Mouse (Mus musculus): Measurements from ENCODE around the gene Gpr158.

The Gpr158 gene

GRCm38 (mm10) chr2:21632136-21632535, 264.8 kb downstream of the Gpr158 start:
- DNase-seq (ENCODE audit: low spot score in 2 of 2) = no peak

GRCm38 (mm10) chr2:21665721-21666120, 298.4 kb downstream of the Gpr158 start:
- no peak for DNase-seq (ENCODE audit: low spot score in 2 of 2)

- DNase-seq (ENCODE audit: low spot score in 2 of 2) = no peak
These were observed 308.9 kb downstream of the Gpr158 start for GRCm38 (mm10) chr2:21676084-21676838.

- no peak for DNase-seq (ENCODE audit: low spot score in 2 of 2)
These were observed 309.4 kb downstream of the Gpr158 start for GRCm38 (mm10) chr2:21676839-21677123.

GRCm38 (mm10) chr2:21680735-21681270, 313.5 kb downstream of the Gpr158 start:
- DNase-seq (ENCODE audit: low spot score in 2 of 2) = no peak

GRCm38 (mm10) chr2:21684736-21685135, 317.4 kb downstream of the Gpr158 start:
- no peak for DNase-seq (ENCODE audit: low spot score in 2 of 2)

GRCm38 (mm10) chr2:21693128-21693527, 325.8 kb downstream of the Gpr158 start:
- no peak for DNase-seq (ENCODE audit: low spot score in 2 of 2)

GRCm38 (mm10) chr2:21693807-21694594, 326.7 kb downstream of the Gpr158 start:
- no peak for DNase-seq (ENCODE audit: low spot score in 2 of 2)

GRCm38 (mm10) chr2:21728075-21728474, 360.7 kb downstream of the Gpr158 start:
- no peak for DNase-seq (ENCODE audit: low spot score in 2 of 2)

GRCm38 (mm10) chr2:21783721-21784120, 416.4 kb downstream of the Gpr158 start:
- no peak for DNase-seq (ENCODE audit: low spot score in 2 of 2)

- DNase-seq (ENCODE audit: low spot score in 2 of 2) = no peak
These were observed 425.8 kb downstream of the Gpr158 start for GRCm38 (mm10) chr2:21793156-21793555.

- DNase-seq (ENCODE audit: low spot score in 2 of 2) = no peak
These were observed 432.3 kb downstream of the Gpr158 start for GRCm38 (mm10) chr2:21799616-21800015.

GRCm38 (mm10) chr2:21800045-21800444, 432.7 kb downstream of the Gpr158 start:
- DNase-seq (ENCODE audit: low spot score in 2 of 2) = no peak

- no peak for DNase-seq (ENCODE audit: low spot score in 2 of 2)
These were observed 441.2 kb downstream of the Gpr158 start for GRCm38 (mm10) chr2:21808510-21808909.

GRCm38 (mm10) chr2:21810431-21810830, 443.1 kb downstream of the Gpr158 start:
- DNase-seq (ENCODE audit: low spot score in 2 of 2) = no peak

GRCm38 (mm10) chr2:21864061-21864460, 496.7 kb downstream of the Gpr158 start:
- DNase-seq (ENCODE audit: low spot score in 2 of 2) = no peak

Measured in urinary bladder, postnatal 4 days (tissue).